Mouse (Mus musculus) lung, postnatal 0 days (tissue): ENCODE results near the gene Shisal2b. TPM values are rescaled to one million over a fixed set of nuclear protein-coding genes. Genes with fewer than 3 reads are reported as not detected.

Source experiments
- ATAC-seq: fragments of 200-750 bp; cut with Nextera tagmentation; 2 replicates; pipeline ENCODE4 v1.8.0; 2017; ENCODE audit warnings: moderate library complexity
- DNase-seq: peaks from one replicate; pipeline ENCODE4 v3.0.0-alpha.2; 2016; ENCODE audit warnings: low spot score
- H3K27ac ChIP-seq: fragments of 300-500 bp; sonication (generic); 2 replicates; pipeline ENCODE4 v1.5.1; 2014; ENCODE audit warnings: antibody characterized with exemption, mild to moderate bottlenecking, low read length, mixed read lengths
- H3K27me3 ChIP-seq: fragments of 300-500 bp; sonication (generic); replicated peaks from 2 replicates; pipeline ENCODE4 v1.6.1; 2014; ENCODE audit warnings: low read length, mixed read lengths; ENCODE audit not compliant: insufficient read depth
- H3K36me3 ChIP-seq: fragments of 300-500 bp; sonication (generic); 2 replicates; pipeline ENCODE4 v1.6.1; 2014; ENCODE audit warnings: low read length, mixed read lengths; ENCODE audit not compliant: insufficient read depth
- H3K4me1 ChIP-seq: fragments of 300-500 bp; sonication (generic); 2 replicates; pipeline ENCODE4 v1.6.1; 2014; ENCODE audit warnings: antibody characterized with exemption, low read depth, low read length, mixed read lengths; ENCODE audit not compliant: insufficient read depth
- H3K4me2 ChIP-seq: fragments of 300-500 bp; sonication (generic); replicated peaks from 2 replicates; pipeline ENCODE4 v1.6.1; 2014; ENCODE audit warnings: low read depth, mild to moderate bottlenecking, low read length, moderate library complexity, mixed read lengths
- H3K4me3 ChIP-seq: fragments of 300-500 bp; sonication (generic); 2 replicates; pipeline ENCODE4 v1.5.1; 2014; ENCODE audit warnings: low read depth, low read length
- H3K9ac ChIP-seq: fragments of 300-500 bp; sonication (generic); replicated peaks from 2 replicates; pipeline ENCODE4 v1.6.1; 2014; ENCODE audit warnings: low read depth, mild to moderate bottlenecking
- H3K9me3 ChIP-seq: fragments of 300-500 bp; sonication (generic); 2 replicates; pipeline ENCODE4 v1.6.1; 2016; ENCODE audit warnings: low read length, mixed read lengths
- CTCF ChIP-seq: IDR thresholded peaks from 2 replicates; pipeline ENCODE4 v1.5.1; 2016; ENCODE audit warnings: antibody characterized with exemption, mild to moderate bottlenecking
- EP300 ChIP-seq: IDR thresholded peaks from 2 replicates; pipeline ENCODE4 v1.6.1; 2016; ENCODE audit warnings: antibody characterized with exemption, mild to moderate bottlenecking, control low read depth
- whole genome bisulfite sequencing: fragments of 180-500 bp; shearing (Covaris S2); extraction: QIAGEN DNeasy Blood & Tissue Kit; methylation state at CpG from one replicate; pipeline ENCODE4 v1.1.7; 2014; 5-methylcytosine and 5-hydroxymethylcytosine counted together
- polyA plus RNA-seq: library from polyadenylated mRNA; unstranded; fragments of >200 nt; fragmentation: Nextera tagmentation; extraction: Ambion mirVana; gene quantifications from 2 replicates; pipeline ENCODE4 v1.2.1, GENCODE M21; 2015

The Shisal2b gene
- polyA plus RNA-seq, 1 experiment from 2014 or later, result not detected

- Histone ChIP-seq H3K4me3 (no peak overlapping the region), H3K4me2 (no peak overlapping the region), H3K27ac (no peak overlapping the region), H3K9me3 (no peaks in the 10 kb centered on the region), H3K9ac (no peak overlapping the region), H3K4me1 (no peaks in the 10 kb centered on the region), H3K27me3 (no peaks in the 10 kb centered on the region), H3K36me3 (no peaks in the 10 kb centered on the region)
- DNase-seq (no peak), ATAC-seq (no peak)
- TF ChIP-seq CTCF (no peak), EP300 (no peak)
- WGBS, result 54% methylated on average over 8 of the region's 8 CpGs
Measured at GRCm38 (mm10) chr13:104886308-104887032, 22.8 kb upstream of the Shisal2b start.

DNA sequence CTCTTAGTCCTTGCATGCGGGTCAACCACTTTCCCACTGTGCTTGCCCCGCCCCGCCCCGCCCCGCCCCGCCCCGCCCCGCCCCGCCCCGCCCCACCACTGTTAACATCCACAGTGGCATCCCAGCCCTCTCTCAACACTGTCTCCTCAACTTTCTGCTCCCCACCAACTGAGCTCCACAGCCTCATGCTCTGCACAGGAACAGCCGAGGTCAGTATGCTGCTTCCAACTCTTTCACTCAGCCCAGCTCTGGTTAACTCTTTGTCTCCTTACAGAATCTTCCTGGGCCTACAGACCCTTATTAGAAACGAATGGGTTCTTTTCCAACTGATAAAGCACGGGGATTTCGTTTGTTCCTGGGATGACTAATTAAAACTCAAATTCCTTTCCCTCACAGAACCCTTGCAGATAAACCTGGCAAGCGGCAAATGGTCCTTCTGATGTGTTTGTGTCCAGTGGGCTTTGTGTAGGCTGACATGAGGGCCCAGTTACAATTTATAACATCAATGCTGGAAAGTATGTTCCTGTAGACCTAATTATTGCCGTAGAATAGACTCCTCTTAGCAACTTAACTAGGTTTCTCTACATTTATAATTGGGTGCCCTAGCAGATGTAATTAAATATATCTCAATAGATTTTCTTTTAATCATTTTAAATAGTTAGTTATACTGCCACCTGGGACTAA, 20.0 kb upstream of the Shisal2b start:
- H3K9ac ChIP-seq, result no peak overlapping the region
- DNase-seq, result no peak
- no peaks in the 10 kb centered on the region for H3K9me3 ChIP-seq
- no peak overlapping the region for H3K27ac ChIP-seq
- H3K4me1 ChIP-seq, result no peaks in the 10 kb centered on the region
- H3K4me3 ChIP-seq, result no peak overlapping the region
- no peak overlapping the region for H3K4me2 ChIP-seq
- WGBS, result 21% methylated on average over 15 of the region's 16 CpGs
- no peaks in the 10 kb centered on the region for H3K27me3 ChIP-seq
- no peaks in the 10 kb centered on the region for H3K36me3 ChIP-seq
- TF ChIP-seq EP300 (no peak), CTCF (no peak)
- no peak for ATAC-seq

DNA sequence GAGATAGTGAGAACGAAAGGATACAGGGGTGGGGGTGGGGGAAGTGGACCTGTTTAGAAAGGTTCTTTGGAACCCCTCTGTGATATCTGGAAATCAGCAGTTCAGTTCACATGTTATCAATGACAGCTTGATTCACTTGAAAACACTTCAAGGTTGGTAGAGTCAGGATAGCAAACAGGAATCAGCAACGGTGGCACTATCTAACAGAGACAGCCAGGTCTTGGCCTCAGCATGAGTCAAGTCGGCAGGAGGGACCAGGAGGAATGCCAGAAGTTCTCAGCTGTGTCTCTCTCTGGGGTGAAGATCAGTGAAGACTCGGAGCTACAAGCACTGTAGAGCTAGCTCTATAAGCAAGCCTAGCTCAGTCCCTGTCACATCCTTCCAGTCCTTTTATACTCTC, 14.8 kb upstream of the Shisal2b start:
- Histone ChIP-seq H3K27me3 (no peaks in the 10 kb centered on the region), H3K9me3 (no peaks in the 10 kb centered on the region), H3K4me2 (no peak overlapping the region), H3K4me1 (no peaks in the 10 kb centered on the region), H3K36me3 (no peaks in the 10 kb centered on the region), H3K4me3 (no peak overlapping the region), H3K9ac (no peak overlapping the region), H3K27ac (no peak overlapping the region)
- 52% methylated on average over 4 of the region's 4 CpGs for WGBS
- no peak for TF ChIP-seq EP300
- TF ChIP-seq CTCF, result no peak
- ATAC-seq (no peak), DNase-seq (no peak)

DNA sequence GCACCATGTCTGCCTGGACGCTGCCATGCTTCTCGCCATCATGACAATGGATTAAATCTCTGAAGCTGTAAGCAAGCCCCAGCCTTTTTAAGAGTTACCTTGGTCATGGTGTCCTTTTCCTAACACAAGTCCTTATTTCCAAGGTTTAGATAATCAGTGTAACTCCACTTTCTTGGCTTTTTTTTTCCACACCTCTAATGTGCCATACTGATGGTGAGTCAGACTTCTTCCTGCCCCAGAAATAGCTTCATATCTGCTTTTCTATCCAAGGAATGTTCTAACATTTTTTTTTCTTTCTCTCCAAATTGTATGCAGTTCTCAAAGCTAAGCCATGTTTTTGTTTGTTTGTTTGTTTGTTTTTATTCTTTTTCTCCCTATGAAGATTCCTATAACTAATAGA, 6.2 kb upstream of the Shisal2b start:
- no peak for DNase-seq
- no peaks in the 10 kb centered on the region for H3K27me3 ChIP-seq
- H3K9ac ChIP-seq, result no peak overlapping the region
- no peaks in the 10 kb centered on the region for H3K36me3 ChIP-seq
- 91% methylated on average over 2 of the region's 2 CpGs for WGBS
- H3K27ac ChIP-seq, result no peak overlapping the region
- TF ChIP-seq EP300 (no peak), CTCF (no peak)
- H3K9me3 ChIP-seq, result no peaks in the 10 kb centered on the region
- no peak overlapping the region for H3K4me2 ChIP-seq
- no peaks in the 10 kb centered on the region for H3K4me1 ChIP-seq
- ATAC-seq, result no peak
- no peak overlapping the region for H3K4me3 ChIP-seq

DNA sequence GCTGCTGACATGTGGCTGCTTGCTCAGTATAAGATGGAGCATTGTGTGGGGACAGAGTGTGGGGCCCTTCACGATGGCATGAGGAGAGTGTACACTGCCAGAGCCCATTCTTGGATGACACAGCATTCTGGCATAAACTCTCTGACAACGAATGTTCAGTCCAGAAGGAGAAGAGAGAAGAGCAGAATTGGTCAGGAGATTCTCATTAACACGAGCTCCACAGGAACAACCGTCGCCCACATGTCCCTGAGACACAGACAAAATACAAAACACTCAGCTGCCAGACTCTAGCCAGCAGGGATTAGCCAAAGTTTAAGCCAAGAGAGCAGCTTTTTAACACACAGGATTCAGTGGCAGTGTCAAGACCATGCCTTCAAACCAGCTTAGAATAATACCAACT, 3.0 kb upstream of the Shisal2b start:
- DNase-seq, result no peak
- no peaks in the 10 kb centered on the region for H3K4me1 ChIP-seq
- no peak overlapping the region for H3K27ac ChIP-seq
- H3K36me3 ChIP-seq, result no peaks in the 10 kb centered on the region
- H3K9ac ChIP-seq, result no peak overlapping the region
- 79% methylated on average over 5 of the region's 5 CpGs for WGBS
- H3K4me3 ChIP-seq, result no peak overlapping the region
- no peak for ATAC-seq
- no peaks in the 10 kb centered on the region for H3K27me3 ChIP-seq
- H3K9me3 ChIP-seq, result no peaks in the 10 kb centered on the region
- TF ChIP-seq EP300, result no peak
- TF ChIP-seq CTCF, result no peak
- H3K4me2 ChIP-seq, result no peak overlapping the region

DNA sequence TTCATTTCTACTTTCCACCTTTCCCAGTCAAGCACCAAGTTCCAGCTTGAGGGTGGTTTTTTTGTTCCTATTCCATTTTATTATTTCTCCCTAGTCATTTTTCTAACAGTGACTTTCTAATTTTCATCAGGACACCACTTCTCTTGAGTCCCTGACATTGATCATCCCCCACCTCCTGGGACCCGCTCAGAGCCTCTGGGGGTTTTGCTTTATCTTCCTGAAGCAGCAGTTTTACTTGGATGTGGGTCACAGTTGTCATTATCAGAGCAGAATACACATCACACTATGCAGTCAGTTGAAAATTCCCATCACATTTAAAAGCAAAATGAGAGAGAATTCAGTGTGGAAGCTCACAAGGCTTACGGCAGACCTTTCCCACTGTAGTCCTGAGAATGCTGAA, 10.0 kb downstream of the Shisal2b start:
- H3K36me3 ChIP-seq, result no peaks in the 10 kb centered on the region
- H3K4me3 ChIP-seq, result no peak overlapping the region
- TF ChIP-seq EP300 (no peak), CTCF (no peak)
- 69% methylated on average over 2 of the region's 2 CpGs for WGBS
- H3K9ac ChIP-seq, result no peak overlapping the region
- H3K4me2 ChIP-seq, result no peak overlapping the region
- no peaks in the 10 kb centered on the region for H3K27me3 ChIP-seq
- DNase-seq (no peak), ATAC-seq (no peak)
- no peaks in the 10 kb centered on the region for H3K9me3 ChIP-seq
- no peaks in the 10 kb centered on the region for H3K4me1 ChIP-seq
- H3K27ac ChIP-seq, result no peak overlapping the region
